Mouse (Mus musculus): ENCODE measurements around the gene Ptpn7.

- TF ChIP-seq POLR2A (IDR thresholded peaks at IDR 0.05; ENCODE audit: control insufficient read depth, extremely low read depth, insufficient read depth, low read length, poor library complexity), result no peak
- no peak for TF ChIP-seq CTCF (IDR thresholded peaks at IDR 0.05; ENCODE audit: borderline replicate concordance, control insufficient read depth, extremely low read depth, insufficient read depth, low read length, poor library complexity)
Observed at GRCm38 (mm10) chr1:135131034-135131433, 1.5 kb upstream of the Ptpn7 start.
